Mouse (Mus musculus): ENCODE data around the gene Ifi35. TPM values are rescaled to one million over a fixed set of nuclear protein-coding genes. Genes with fewer than 3 reads are reported as not detected.

Gene Ifi35
- 23.6 and 24.5 TPM in 2 replicates for total RNA-seq (2023)

DNA sequence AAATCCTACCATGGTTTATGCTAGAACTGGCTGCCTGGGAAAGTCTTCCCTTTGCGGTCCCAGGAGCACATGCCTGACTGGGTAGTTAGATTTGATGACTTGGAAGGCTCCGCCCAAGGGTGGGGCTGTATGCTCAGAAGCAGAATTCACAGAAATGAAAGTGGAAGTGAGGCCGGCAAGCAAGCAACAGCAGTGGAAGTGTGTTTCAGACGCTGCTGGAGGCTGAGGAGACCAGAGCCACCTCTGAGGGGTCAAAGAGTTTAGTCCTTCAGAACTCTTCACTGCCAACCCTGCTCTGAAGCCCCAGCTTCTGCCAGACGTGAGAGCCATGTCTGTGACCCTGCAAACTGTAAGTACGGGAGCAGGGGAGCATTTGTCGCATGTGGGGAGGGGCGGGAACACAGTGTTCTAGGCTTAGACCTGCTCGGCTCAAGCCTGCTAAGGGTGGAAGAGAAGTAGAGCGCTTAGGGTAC is at the start of gene Ifi35:
Ifi35 (plus strand) TSS at position 134 of the 473 bp plus-strand sequence.

DNA sequence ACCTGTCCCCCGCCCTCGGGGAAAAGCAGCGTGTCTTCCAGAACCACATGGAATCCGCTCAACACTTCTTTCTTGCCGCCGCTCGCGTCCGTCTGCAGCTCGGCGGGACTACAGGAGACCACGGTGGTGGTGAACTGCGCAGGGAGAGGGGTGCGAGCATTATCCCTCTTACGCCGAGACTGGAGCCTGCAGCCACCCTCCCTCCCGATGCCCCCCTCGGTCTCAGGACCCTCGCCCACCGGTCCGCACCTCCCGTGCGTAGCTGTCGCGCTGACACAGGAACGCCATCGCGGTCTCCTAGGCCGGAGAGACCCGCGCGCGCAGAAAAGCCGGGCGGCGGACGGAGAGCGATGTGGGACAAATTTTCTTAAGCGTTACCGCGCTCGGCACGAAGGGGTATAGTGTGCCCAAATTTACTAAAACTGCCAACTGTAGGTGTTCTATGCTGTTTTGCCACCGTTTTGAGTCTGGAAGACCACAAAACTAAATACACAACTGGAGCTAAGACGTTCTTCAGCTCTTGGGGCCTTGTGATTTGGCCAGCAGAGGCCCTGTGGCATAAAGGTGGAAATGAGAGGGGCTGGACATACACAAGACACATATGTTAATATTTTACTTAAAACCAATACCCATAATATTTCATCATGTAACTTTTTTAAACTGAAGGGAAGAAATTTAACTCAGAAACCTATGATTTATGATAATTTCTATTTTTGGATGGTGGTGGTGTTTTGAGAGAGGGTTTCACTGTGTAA is 30.9 kb upstream of the Ifi35 start, which contains the start of gene Aarsd1:
Aarsd1 (minus strand) TSS at position 515 of the 755 bp plus-strand sequence.

DNA sequence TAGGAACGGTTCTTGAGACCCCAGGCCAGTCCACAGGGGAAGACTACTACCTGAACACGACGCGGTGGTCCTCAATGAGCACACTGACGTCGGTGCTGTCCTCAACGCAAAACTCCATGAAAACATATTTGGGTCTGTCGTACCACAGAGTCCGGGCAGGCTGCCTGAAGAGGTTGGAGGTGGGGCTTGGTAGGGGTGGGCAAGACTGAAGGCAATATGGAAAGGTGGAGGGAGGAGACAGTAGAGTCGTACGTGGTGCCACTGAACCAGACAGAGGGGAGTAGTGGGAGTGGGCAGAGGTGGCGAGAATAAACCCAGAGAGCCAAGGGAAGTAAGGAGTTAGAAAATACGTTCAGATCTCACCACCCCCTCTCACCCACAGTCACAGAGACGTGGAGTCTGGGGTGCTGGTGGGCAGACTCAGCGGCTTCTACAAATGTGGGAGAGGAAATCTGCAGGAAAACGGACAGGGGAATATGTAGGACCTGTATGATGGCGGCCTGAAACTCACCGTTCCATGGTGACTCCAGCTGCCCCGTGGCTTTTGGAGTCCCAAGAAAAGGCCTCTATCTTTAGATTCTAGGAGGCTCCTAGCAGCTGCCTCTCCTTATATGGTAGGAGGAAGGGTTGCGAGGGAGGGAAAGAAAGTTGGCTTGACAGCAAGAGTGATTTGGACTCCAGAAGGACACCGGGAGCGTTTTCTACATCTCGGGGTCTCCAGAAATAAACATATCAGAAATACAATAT is 23.9 kb upstream of the Ifi35 start, which contains the start of gene Gm27029:
Gm27029 (minus strand) TSS at position 692 of the 747 bp plus-strand sequence.

DNA sequence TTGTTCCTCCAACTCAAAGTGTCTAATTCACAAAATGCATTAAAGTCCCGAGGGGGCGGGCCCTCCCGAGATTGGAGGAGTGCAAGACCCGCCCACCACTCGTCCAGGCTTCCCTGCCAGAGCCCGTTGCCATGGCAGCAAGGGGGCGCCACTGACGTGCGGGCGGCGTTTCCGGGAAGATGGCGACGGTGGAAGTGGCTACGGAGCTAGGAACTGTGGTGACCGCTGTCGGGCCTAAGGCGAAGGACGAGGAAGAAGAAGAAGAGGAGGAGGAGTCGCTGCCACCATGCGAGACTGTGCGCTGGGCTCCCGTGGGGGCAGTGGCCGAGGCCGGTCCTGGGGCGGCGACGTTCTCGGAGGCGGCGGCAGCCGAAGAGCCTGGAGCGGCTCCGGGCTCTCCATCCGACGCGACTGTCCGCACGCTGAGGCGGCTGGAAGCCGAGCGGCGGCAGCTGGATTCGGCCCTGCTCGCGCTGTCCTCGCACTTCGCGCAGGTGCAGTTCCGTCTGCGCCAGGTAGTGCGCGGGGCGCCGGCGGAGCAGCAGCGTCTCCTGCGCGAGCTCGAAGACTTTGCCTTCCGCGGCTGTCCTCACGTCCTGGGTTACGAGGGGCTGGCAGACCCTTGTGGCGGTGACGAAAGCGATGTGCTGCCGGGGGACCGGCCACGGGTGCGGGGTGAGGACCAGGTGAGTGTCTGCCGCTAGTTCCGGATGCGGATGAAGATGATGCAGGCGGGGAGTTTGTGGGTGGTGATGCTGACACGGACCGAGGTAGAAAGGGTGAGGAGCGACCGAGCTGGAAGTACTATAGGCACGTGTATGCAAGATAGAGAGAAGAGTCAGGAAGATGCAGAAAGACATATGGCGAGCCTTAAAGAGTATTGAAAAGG is 23.0 kb upstream of the Ifi35 start, which contains the start of the genes Rundc1 and Ptges3l:
Rundc1 (plus strand) TSS at position 161 of the 889 bp plus-strand sequence.
Ptges3l (minus strand) TSS at position 409 of the 889 bp plus-strand sequence.

DNA sequence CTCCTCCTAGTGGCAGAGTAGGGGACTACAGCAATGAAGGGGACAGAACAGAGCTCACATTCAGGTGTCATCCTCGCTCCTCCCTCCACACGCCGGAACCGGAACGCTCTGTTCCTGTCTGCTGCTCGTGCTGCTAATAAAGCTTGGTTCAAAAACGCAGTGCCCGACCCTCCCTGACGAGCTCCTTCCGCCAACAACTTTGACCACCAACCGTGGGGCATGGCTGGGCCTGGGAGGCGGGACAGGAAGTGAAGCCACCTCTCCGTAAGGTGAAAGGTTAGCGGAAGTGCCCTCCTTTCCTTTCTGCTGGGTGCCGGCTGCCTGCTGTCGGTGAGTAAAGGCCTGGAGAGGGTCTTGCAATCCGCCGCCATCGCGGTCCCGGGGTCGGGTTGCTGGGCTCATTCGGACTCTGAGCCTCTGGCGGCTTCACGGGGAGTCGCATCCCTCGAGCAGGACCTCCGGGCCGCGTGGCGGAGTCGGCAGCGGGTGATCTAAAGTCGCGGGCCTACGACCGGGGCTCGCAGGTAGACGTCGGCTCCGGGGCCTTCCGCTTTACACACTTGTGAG is 6.0 kb upstream of the Ifi35 start, which contains the start of gene Rpl27:
Rpl27 (plus strand) TSS at position 172 of the 567 bp plus-strand sequence.

DNA sequence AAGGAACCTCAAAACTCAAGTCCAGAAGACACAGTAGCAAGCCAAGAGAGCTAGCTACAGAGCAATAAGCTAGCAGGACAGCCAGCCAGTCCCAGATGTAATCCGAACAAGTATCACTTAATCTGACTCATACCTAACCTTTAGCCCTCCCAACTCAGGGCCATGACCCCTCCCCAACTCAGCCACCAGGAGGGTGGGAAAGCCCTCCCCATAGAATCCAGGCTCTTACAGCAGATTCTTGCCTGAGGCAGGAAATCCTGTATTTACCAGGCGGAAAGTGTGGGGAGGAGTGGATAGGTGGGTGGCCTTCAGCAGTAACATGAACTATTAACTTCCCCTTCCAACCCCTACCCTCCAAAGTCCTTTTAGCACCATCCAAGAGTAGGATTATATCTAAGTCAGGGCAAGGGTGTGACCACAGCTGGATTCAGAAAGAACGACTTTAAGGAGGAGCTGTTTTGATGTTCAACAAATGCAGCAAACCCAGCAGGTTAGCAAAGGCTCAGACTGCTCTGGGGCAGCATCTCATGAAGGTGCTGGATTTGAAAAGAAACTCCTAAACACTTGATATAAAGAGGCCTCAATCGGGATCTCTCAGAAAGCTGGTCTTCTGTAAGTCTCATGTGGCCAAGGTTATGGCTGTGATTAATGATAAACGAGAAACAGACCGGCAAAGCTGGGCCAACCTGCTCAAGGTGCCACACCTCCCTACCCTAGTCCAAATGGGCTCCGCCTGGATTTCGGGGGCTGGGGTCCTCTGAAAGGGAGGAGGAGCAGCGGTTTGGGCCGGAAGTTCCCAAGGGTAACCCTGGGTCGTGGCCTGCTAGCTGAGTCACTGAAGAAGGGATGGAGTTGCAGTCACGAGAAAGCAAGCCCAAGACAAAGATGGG is 16.2 kb downstream of the Ifi35 start, which contains the start of gene Rnd2:
Rnd2 (plus strand) TSS at position 789 of the 890 bp plus-strand sequence.

DNA sequence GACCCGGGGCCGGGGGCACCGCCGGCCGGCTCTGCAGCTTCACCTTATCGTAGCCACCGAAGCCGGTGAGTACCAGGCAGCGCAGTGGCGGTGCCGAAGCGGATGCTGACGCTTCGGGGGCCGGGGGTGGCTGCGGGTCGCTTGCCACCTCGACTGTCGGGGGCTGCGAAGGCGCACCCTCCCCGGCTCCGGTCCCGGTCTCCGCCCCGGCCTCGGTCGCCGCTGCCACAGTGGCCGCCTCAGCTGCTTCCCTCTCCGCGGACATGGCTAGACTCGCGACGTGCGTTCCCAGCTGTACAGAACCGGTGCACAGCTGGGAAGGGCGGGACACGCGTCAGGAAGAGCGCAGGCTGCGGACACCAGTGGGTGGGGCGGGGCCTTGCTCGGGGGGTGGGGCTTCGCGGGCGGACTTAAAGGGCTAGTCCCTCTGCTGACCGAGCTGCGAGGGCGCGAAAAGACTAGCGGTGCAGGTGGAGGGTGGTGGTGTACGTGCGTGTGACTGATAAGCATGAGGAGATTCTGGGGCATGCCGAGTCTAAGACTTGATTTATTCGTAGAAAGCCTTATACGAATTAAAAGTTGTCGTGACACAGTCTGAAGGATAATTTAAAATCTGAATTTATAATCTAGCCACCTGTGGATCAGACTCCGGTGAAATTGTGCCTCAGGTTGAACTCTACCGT is 17.8 kb downstream of the Ifi35 start, which contains the start of gene Vat1:
Vat1 (minus strand) TSS at position 362 of the 683 bp plus-strand sequence.

Other genes with a start within 250 kb of the Ifi35 start
- gene Ezh1, start 221.9 kb upstream of the Ifi35 start, total RNA-seq (2023) = 36.3 and 45.9 TPM in 2 replicates
- gene Ramp2, start 202.4 kb upstream of the Ifi35 start, total RNA-seq (2023) = 0.41 TPM in 1 of 2 replicates, not detected in the other
- gene Vps25, start 194.7 kb upstream of the Ifi35 start, total RNA-seq (2023) = 63.2 and 66.1 TPM in 2 replicates
- 1.9 and 2.3 TPM in 2 replicates for gene Wnk4, start 187.8 kb upstream of the Ifi35 start, total RNA-seq (2023)
- gene Cntd1, start 169.4 kb upstream of the Ifi35 start, total RNA-seq (2023) = 0.32 and 0.43 TPM in 2 replicates
- gene Coa3, start 169.3 kb upstream of the Ifi35 start, total RNA-seq (2023) = 25.3 and 30.8 TPM in 2 replicates
- gene Becn1, start 146.1 kb upstream of the Ifi35 start, total RNA-seq (2023) = 150 and 240 TPM in 2 replicates
- gene Psme3, start 132.2 kb upstream of the Ifi35 start, total RNA-seq (2023) = 59.9 and 64.2 TPM in 2 replicates
- gene Aoc2, start 123.3 kb upstream of the Ifi35 start, total RNA-seq (2023) = 2.7 and 4.6 TPM in 2 replicates
- gene Aoc3, start 117.8 kb upstream of the Ifi35 start, total RNA-seq (2023) = not detected in 2 replicates
- gene G6pc, start 80.8 kb upstream of the Ifi35 start, total RNA-seq (2023) = not detected in 2 replicates
- 12.1 and 12.4 TPM in 2 replicates for gene Aarsd1, start 30.8 kb upstream of the Ifi35 start, total RNA-seq (2023)
- gene Gm27029, start 23.6 kb upstream of the Ifi35 start, total RNA-seq (2023) = 0.43 TPM in 1 of 2 replicates, not detected in the other
- gene Rundc1, start 23.3 kb upstream of the Ifi35 start, total RNA-seq (2023) = 10.3 and 14.3 TPM in 2 replicates
- gene Ptges3l, start 23.1 kb upstream of the Ifi35 start, total RNA-seq (2023) = 0.60 and 0.98 TPM in 2 replicates
- 37.3 and 45.6 TPM in 2 replicates for gene Rpl27, start 6.1 kb upstream of the Ifi35 start, total RNA-seq (2023)
- 0.32 and 0.66 TPM in 2 replicates for gene Rnd2, start 16.6 kb downstream of the Ifi35 start, total RNA-seq (2023)
- gene Vat1, start 17.8 kb downstream of the Ifi35 start, total RNA-seq (2023) = 16.5 and 19.8 TPM in 2 replicates
- 20.7 and 21.2 TPM in 2 replicates for gene Brca1, start 103.5 kb downstream of the Ifi35 start, total RNA-seq (2023)
- 128 and 177 TPM in 2 replicates for gene Nbr1, start 103.7 kb downstream of the Ifi35 start, total RNA-seq (2023)
- gene Tmem106a, start 133.8 kb downstream of the Ifi35 start, total RNA-seq (2023) = 8.5 and 12.0 TPM in 2 replicates
- not detected in 2 replicates for gene Gm11634, start 150.8 kb downstream of the Ifi35 start, total RNA-seq (2023)
- gene Rdm1, start 178.8 kb downstream of the Ifi35 start, total RNA-seq (2023) = 10.8 and 12.2 TPM in 2 replicates
- 1.3 and 2.7 TPM in 2 replicates for gene Arl4d, start 217.1 kb downstream of the Ifi35 start, total RNA-seq (2023)